Mouse (Mus musculus): ENCODE data around the gene Card10. TPM values are rescaled to one million over a fixed set of nuclear protein-coding genes. Genes with fewer than 3 reads are reported as not detected.
A peak's percentile ranks its signal among the peaks of the same experiment; 100 is the strongest.

The Card10 gene
- polyA plus RNA-seq, 1 experiment from 2014 or later: 3.5 TPM

DNA sequence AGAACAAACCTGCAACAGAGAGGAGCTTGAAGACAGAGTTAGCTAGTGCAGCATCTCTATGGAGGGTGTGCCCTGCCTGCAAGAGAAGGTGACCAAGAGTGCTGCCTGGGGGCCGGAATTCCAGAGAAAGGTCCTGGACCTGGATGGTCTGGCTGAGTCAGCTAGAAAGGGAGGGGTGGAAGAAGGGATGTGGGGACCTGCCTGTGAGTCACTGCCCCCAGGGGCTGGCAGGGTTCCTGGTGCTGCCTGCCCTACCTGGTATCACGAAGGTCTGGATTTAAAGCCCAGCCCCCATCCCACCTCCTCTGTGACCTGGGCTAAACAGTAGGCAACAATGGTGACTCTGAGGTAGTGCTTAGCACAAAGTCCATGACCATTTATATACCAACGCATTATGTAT, 4.3 kb upstream of the Card10 start:
- H3K9me3 ChIP-seq: no peaks in the 10 kb centered on the region
- H3K36me3 ChIP-seq: no peaks in the 10 kb centered on the region
- no peak overlapping the region for H3K4me3 ChIP-seq
- WGBS: 57% methylated on average over 3 of the region's 3 CpGs
- peaks cover 49% of the 10 kb centered on the region for H3K27me3 ChIP-seq (ENCODE audit: insufficient read depth, poor library complexity, severe bottlenecking)
- DNase-seq (ENCODE audit: low spot score): no peak
- H3K27ac ChIP-seq: no peak overlapping the region
- H3K4me1 ChIP-seq: peaks cover 55% of the 10 kb centered on the region

DNA sequence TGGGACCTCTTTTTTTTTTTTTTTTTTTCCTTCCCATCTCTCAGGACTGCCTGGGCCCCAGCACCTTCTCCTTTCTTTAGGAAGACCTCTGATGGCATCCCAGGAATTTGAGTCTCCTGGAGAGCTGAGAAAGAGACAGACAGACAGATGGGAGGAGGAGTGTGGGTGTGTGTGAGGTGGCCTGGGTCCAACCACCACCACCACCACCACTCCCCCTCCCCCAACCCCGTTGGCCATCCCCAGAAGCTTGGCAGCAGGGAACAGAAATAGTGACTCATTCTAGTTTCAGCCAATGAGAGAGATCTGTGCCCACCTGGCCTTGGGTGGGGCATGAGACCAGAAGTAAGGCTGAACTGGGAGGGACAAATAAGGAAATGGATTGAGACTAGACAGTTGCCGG, 3.8 kb upstream of the Card10 start:
- WGBS: 28% methylated on average over 2 of the region's 2 CpGs
- no peaks in the 10 kb centered on the region for H3K9me3 ChIP-seq
- H3K4me3 ChIP-seq: no peak overlapping the region
- H3K27ac ChIP-seq: no peak overlapping the region
- H3K4me1 ChIP-seq: peaks cover 60% of the 10 kb centered on the region
- DNase-seq (ENCODE audit: low spot score): no peak
- no peaks in the 10 kb centered on the region for H3K36me3 ChIP-seq
- peaks cover 54% of the 10 kb centered on the region for H3K27me3 ChIP-seq (ENCODE audit: insufficient read depth, poor library complexity, severe bottlenecking)

DNA sequence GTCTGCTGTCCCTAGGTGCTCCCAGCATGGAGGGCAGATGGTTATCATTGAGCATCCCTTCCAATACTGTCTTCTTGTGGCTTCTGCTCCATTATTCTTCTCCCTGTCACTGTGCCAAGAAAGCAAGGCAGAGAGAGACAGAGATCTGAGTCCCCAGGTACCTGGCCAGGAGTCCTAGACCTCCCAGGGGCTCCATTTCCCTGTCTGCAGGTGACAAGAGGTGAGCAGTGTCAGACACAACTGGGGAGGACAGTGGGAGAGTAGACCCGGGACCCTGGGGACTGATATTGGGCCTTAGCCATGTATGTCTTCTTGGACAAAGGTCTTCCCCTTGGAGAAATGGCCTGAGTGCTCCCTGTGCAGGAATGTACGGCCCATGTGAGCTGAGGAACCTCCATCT, 2.5 kb upstream of the Card10 start:
- Histone ChIP-seq H3K27ac (no peak overlapping the region), H3K9me3 (no peaks in the 10 kb centered on the region), H3K27me3 (ENCODE audit: insufficient read depth, poor library complexity, severe bottlenecking) (peaks cover 65% of the 10 kb centered on the region), H3K4me3 (no peak overlapping the region), H3K36me3 (no peaks in the 10 kb centered on the region), H3K4me1 (peaks cover 55% of the 10 kb centered on the region)
- no peak for DNase-seq (ENCODE audit: low spot score)
- WGBS: 70% methylated on average over 2 of the region's 2 CpGs

DNA sequence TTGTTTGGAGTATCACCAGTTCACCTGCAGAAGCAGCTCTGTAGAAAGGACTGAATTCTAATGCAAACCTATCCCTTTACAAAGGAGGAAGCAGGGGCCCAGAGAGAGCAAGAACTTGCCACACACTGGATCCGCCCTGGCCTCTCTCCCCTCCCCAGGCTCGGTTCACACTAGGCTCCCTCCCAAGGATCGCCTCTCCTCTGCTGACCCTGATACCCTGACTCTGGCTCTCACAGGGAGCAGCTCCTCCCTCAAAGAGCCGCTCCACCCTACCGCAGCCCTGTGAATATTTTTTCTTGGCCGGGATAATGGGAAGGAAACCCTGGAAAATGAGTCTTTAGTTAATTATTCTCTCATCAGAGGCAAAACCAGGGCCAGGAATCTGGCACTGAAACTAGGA, 1.5 kb upstream of the Card10 start:
- no peak for DNase-seq (ENCODE audit: low spot score)
- Histone ChIP-seq H3K4me3 (no peak overlapping the region), H3K4me1 (peaks cover 48% of the 10 kb centered on the region), H3K27me3 (ENCODE audit: insufficient read depth, poor library complexity, severe bottlenecking) (peaks cover 65% of the 10 kb centered on the region), H3K9me3 (no peaks in the 10 kb centered on the region), H3K36me3 (no peaks in the 10 kb centered on the region), H3K27ac (no peak overlapping the region)
- WGBS: 12% methylated on average over 6 of the region's 6 CpGs

DNA sequence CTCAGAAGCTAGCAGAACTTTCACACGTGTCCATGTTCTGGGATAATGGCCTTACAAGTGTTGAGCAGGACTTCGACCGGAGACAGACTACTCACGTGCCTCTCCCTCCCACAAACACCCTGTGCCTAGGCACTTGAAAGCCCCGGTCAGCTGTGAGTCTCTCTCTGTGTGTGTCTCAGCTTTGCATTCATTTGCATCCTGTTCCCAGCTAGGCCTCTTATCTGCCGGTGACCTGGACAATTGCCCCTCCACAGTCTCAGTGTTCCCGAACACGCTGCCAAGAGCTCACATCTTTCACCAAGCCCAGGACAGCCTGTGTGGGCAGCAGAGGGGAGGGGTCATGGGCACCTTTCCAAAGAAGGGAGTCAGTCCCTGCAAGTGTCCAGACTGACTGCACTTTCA, 658 bp upstream of the Card10 start:
- Histone ChIP-seq H3K27me3 (ENCODE audit: insufficient read depth, poor library complexity, severe bottlenecking) (peaks cover 70% of the 10 kb centered on the region), H3K4me1 (peaks cover 48% of the 10 kb centered on the region)
- WGBS: 4% methylated on average over 8 of the region's 8 CpGs

DNA sequence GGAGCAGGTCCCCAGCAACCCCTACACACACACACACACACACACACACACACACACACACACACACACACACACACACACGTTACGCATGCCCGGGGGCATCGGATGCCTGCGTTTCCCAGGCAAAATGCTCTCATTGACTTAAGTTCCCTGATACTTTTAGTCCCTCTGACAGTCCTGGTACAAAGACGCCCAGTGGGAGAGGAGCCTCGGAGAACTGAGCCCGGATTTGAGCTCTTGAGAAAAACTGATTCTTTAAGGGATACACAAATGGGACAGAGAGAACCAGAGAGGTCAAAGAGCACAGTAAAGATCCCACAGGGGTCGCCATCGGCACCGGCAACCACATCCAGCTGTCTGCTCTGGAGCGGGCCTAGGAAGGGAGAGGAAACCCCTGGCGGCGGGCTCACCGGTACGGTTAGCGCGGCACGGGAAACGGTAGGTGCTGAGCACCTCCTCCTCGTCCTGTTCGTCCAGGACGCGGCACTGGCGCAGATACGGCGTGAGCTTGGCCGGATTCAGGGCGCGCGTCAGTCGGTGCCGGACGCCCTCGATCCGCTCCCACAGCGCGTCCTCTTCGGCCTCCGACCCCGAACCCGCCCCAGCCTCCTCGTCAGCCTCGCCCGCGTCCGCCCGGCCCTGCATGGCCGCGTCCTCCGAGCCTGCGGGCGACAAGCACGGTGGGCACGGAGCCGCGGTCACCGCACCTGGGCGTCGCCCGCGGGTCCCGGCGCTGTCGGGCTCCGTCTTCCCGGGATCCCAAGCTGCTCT, 686 bp downstream of the Card10 start:
- Histone ChIP-seq H3K4me1 (peaks cover 49% of the 10 kb centered on the region), H3K4me3 (peak overlapping the region; percentile 71), H3K27ac (peak overlapping the region; percentile 85), H3K36me3 (no peaks in the 10 kb centered on the region), H3K27me3 (ENCODE audit: insufficient read depth, poor library complexity, severe bottlenecking) (peaks cover 75% of the 10 kb centered on the region), H3K9me3 (no peaks in the 10 kb centered on the region)
- DNase-seq (ENCODE audit: low spot score): no peak
- 7% methylated on average over 67 of the region's 67 CpGs for WGBS

More for the DNA sequence above, 658 bp upstream of the Card10 start:
- H3K4me3 ChIP-seq: peak overlapping the region; percentile 71
- peak overlapping the region; percentile 85; the same call in 1 of the 2 replicates for H3K27ac ChIP-seq
- no peak for DNase-seq (ENCODE audit: low spot score)
- H3K9me3 ChIP-seq: no peaks in the 10 kb centered on the region
- H3K36me3 ChIP-seq: no peaks in the 10 kb centered on the region

DNA sequence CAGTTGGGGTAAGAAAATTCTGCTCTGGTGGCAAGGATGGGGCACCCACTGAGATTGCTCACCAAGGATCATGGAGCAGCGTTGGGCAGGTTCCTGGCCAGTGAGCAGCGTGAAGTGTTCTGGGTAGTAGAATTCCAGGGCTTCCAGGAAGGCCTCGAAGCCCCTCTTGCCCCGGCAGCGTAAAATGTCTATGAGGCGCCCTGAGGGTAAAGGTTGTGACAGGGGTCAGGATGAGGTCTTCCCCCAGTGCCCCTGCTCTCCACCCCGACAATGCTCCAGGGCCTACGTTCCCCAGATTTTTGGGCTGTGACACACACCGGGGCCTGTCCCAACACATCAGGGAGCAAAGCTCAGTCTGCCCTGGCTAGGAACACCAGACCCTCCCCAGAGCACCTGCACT, 1.3 kb downstream of the Card10 start:
- peak overlapping the region; percentile 71 for H3K4me3 ChIP-seq
- H3K9me3 ChIP-seq: no peaks in the 10 kb centered on the region
- peaks cover 50% of the 10 kb centered on the region for H3K4me1 ChIP-seq
- H3K27me3 ChIP-seq (ENCODE audit: insufficient read depth, poor library complexity, severe bottlenecking): peaks cover 78% of the 10 kb centered on the region
- no peak for DNase-seq (ENCODE audit: low spot score)
- 76% methylated on average over 9 of the region's 9 CpGs for WGBS
- no peaks in the 10 kb centered on the region for H3K36me3 ChIP-seq
- H3K27ac ChIP-seq: no peak overlapping the region

DNA sequence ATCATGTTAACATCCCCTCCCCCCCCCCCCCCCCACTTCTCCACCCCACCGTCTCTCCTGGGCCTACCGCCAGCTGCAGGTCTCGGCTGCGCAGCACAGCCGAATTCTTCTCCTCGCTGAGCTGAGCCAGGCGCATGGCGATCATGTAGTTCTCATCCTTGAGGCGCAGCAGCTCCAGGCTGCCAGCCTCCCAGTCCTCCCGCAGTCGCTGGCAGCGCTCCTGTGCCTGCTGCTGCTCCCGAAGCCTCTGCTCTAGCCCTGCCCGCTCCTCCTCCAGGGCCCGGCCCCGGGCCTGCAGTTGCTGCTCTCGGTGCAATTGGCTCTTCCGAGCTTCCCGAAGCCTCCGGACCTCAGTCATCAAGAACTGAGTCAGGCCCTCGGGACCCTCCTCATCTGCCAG, 3.8 kb downstream of the Card10 start:
- H3K27me3 ChIP-seq (ENCODE audit: insufficient read depth, poor library complexity, severe bottlenecking): peaks cover 70% of the 10 kb centered on the region
- peaks cover 48% of the 10 kb centered on the region for H3K4me1 ChIP-seq
- no peak overlapping the region for H3K27ac ChIP-seq
- no peak overlapping the region for H3K4me3 ChIP-seq
- H3K9me3 ChIP-seq: no peaks in the 10 kb centered on the region
- 0 out of 2 replicates have a peak, but pooled peaks cover under 1% of the 10 kb centered on the region for H3K36me3 ChIP-seq
- 58% methylated on average over 21 of the region's 21 CpGs for WGBS
- DNase-seq (ENCODE audit: low spot score): no peak

DNA sequence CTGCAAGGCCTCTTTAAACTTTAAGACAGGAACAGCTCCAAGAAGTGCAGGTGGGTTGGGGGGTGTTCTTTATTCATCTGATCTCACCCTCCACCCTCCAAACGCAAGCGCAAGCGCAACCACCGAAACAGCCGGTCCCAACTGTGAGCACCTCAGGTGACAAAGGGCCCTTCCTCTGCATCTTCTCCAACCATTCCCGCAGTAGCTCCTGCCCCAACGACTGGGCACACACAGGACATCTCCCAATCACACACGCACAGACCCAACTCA, 5.8 kb downstream of the Card10 start:
- WGBS: 90% methylated on average over 8 of the region's 8 CpGs

DNA sequence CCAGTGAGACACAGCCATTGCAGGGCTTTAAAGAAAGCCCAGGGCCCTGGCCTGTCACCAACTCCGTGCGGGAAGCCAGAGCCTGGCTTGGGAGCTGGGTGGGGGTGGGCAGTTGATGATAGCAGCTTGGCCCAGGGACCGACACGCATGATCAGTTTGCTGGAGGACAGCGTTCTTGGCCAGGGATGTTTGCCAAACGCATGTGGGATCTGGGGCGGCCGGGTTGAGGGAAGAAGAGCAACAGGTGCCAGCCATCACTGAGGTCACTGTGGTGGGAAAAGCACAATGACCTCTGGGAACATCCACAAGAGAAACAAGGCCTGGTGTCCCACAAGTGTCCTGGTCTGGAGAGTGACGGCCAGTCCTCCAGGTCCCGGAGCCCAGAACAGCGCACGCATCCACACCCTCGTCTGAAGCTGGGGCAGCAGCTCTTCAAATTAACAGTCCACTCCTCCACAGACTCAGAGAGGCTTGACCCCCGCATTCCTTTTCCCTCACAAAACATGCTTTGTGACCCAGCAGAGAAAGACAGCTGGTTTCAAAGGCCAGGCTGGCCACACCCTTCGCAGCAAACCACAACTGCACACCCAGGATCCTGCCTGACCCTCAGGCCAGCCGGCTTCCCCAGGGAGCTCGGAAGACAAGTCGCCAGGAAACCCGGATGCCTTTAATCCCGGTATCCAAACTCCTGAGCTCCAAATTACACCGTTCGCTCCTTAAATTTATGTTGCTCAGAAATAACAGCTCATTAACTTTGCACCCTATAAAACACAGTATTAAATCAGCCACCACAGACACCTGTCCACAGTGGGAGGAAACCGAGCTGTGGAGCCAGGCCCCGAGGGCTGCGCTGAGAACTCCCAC, 6.4 kb downstream of the Card10 start:
- H3K4me1 ChIP-seq: peaks cover 22% of the 10 kb centered on the region
- no peak overlapping the region for H3K4me3 ChIP-seq
- H3K36me3 ChIP-seq: peaks cover 5% of the 10 kb centered on the region; the same call in 1 of the 2 replicates
- H3K9me3 ChIP-seq: no peaks in the 10 kb centered on the region
- WGBS: 49% methylated on average over 25 of the region's 25 CpGs
- H3K27me3 ChIP-seq (ENCODE audit: insufficient read depth, poor library complexity, severe bottlenecking): peaks cover 55% of the 10 kb centered on the region
- peak overlapping the region; percentile 56 for H3K27ac ChIP-seq
- DNase-seq (ENCODE audit: low spot score): no peak

More for the DNA sequence above, 5.8 kb downstream of the Card10 start:
- Histone ChIP-seq H3K36me3 (peaks cover 5% of the 10 kb centered on the region; the same call in 1 of the 2 replicates), H3K4me1 (peaks cover 28% of the 10 kb centered on the region), H3K4me3 (no peak overlapping the region), H3K27ac (no peak overlapping the region), H3K9me3 (no peaks in the 10 kb centered on the region), H3K27me3 (ENCODE audit: insufficient read depth, poor library complexity, severe bottlenecking) (peaks cover 58% of the 10 kb centered on the region)
- no peak for DNase-seq (ENCODE audit: low spot score)

DNA sequence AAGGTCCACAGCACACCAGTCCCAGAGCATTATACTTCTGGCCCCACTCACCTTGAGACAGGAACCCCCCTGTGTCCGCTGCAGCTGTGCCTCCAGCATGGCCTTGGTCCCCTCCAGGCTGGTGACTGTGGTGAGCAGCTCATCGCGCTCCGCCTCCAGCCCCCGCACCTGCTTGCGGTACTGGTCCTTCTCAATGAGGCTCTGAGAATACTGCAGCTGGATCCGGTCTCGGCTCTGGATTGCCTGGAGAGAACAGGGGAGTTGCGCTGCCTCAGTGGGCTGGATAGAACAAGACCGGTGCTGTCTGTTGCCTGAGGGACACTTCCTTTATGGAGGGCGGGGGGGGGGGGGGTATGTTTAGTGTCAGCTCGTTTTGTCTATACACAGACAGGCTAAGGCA, 11.9 kb downstream of the Card10 start:
- no peak for DNase-seq (ENCODE audit: low spot score)
- 77% methylated on average over 12 of the region's 12 CpGs for WGBS
- no peaks in the 10 kb centered on the region for H3K9me3 ChIP-seq
- peaks cover 24% of the 10 kb centered on the region for H3K27me3 ChIP-seq (ENCODE audit: insufficient read depth, poor library complexity, severe bottlenecking)
- H3K27ac ChIP-seq: peak overlapping the region; percentile 67
- H3K36me3 ChIP-seq: peaks cover 9% of the 10 kb centered on the region; the same call in 1 of the 2 replicates
- H3K4me3 ChIP-seq: no peak overlapping the region
- peaks cover 47% of the 10 kb centered on the region for H3K4me1 ChIP-seq

DNA sequence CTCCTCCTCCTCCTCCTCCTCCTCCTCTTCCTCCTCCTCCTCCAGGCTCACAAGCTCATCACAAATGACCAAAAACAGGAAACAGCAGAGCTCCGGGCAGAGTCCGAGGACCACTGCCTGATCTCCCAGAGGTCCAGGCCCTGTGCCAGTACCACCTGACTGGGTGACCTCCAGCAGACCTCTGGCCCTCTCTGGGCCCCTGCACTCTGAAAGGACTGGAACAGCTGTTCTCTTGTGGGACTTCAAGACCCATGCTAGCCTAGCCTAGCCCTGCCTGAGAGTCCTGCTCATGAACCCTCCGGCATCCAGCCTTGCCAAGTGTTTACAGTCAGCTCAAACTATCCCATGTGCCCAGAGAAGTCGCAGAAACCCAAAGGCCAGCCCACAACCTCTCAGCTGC, 12.4 kb downstream of the Card10 start:
- no peak overlapping the region for H3K4me3 ChIP-seq
- H3K9me3 ChIP-seq: no peaks in the 10 kb centered on the region
- H3K27me3 ChIP-seq (ENCODE audit: insufficient read depth, poor library complexity, severe bottlenecking): peaks cover 25% of the 10 kb centered on the region
- WGBS: 68% methylated on average over 4 of the region's 4 CpGs
- H3K27ac ChIP-seq: peak overlapping the region; percentile 67
- H3K36me3 ChIP-seq: peaks cover 9% of the 10 kb centered on the region; the same call in 1 of the 2 replicates
- no peak for DNase-seq (ENCODE audit: low spot score)
- H3K4me1 ChIP-seq: peaks cover 47% of the 10 kb centered on the region

DNA sequence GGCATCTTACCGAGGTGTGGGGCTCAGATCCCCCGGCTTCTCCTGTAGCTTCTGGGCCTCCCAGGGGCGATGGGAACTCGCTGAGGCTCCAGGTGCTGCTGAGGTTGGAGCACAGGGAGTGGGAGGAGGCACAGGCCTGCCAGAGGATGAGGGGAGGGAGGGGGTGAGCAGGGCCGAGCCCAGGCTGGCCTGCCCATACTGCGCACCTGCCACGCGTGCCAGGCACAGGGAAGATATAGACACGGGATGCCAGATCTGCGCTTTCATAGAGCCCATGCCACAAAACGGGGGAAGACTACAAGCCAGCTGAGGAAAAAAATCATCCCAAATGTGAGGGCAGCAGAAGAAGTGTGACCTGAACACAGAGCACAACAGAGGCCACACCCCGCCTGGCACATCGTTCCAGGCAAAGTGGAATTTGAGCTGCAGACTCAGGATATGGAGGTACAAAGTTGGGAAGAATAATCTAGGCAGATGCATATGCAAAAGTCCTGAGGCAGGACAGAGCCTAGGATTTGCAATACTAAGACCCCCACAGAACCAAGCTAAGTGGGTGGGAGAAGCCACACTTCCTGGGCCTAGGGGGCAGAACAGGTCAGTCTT, 13.0 kb downstream of the Card10 start:
- peaks cover 9% of the 10 kb centered on the region; the same call in 1 of the 2 replicates for H3K36me3 ChIP-seq
- peaks cover 47% of the 10 kb centered on the region for H3K4me1 ChIP-seq
- H3K9me3 ChIP-seq: no peaks in the 10 kb centered on the region
- WGBS: 84% methylated on average over 13 of the region's 13 CpGs
- no peak overlapping the region for H3K4me3 ChIP-seq
- H3K27me3 ChIP-seq (ENCODE audit: insufficient read depth, poor library complexity, severe bottlenecking): peaks cover 19% of the 10 kb centered on the region
- DNase-seq (ENCODE audit: low spot score): no peak
- no peak overlapping the region for H3K27ac ChIP-seq
